Mouse (Mus musculus): Measurements from ENCODE around the gene Tyk2.

Gene Tyk2

DNA sequence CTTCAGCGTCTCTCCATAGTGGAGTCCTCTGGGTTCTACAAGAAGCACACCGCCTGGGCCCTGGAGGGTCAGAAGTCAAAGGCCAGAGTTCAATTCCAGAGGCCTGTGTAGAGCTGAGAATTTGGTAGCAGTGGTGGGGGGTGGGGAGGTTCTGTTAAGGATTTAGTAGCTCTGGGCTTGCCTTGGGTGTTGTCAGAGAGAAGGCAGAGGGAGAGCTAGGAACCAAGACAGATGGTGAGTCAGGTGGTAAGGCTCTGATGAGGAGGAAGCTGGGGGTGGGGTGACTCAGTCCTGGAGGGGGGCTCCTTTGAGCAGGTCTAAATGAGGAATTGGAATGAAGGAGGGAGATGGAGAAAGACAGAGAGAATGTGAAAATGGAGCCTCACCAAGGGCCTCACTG, 68.1 kb downstream of the Tyk2 start:
- no peak for DNase-seq (ENCODE audit: low read depth, low spot score)
